Mouse (Mus musculus) kidney, embryonic 16.5 days (tissue): ENCODE measurements at regions not wholly inside any gene's neighbourhood (a gene's known extent, or its start where the extent isn't known, plus 50 kb on each side); places are given as distances from the start of the nearest gene placed in this dataset.

Experiments
- ATAC-seq: fragments of 200-750 bp; cut with Nextera tagmentation; 2 replicates; pipeline ENCODE4 v1.8.0; 2017; ENCODE audit warnings: moderate TSS enrichment; ENCODE audit not compliant: low FRiP score, low TSS enrichment
- H3K27ac ChIP-seq: fragments of 300-500 bp; sonication (generic); 2 replicates; pipeline ENCODE4 v1.5.1; 2014; ENCODE audit warnings: low read length
- H3K27me3 ChIP-seq: fragments of 300-500 bp; sonication (generic); 2 replicates; pipeline ENCODE4 v1.6.1; 2014; ENCODE audit warnings: low read length, control low read depth, mixed read lengths; ENCODE audit not compliant: insufficient read depth
- H3K36me3 ChIP-seq: fragments of 300-500 bp; sonication (generic); 2 replicates; pipeline ENCODE4 v1.6.1; 2014; ENCODE audit warnings: low read length, control low read depth, mixed read lengths; ENCODE audit not compliant: insufficient read depth
- H3K4me1 ChIP-seq: fragments of 300-500 bp; sonication (generic); 2 replicates; pipeline ENCODE4 v1.6.1; 2014; ENCODE audit warnings: low read length, control low read depth, mixed read lengths; ENCODE audit not compliant: insufficient read depth
- H3K4me2 ChIP-seq: fragments of 300-500 bp; sonication (generic); replicated peaks from 2 replicates; pipeline ENCODE4 v1.6.1; 2014; ENCODE audit warnings: low read depth, low read length
- H3K4me3 ChIP-seq: fragments of 300-500 bp; sonication (generic); 2 replicates; pipeline ENCODE4 v1.5.1; 2014; ENCODE audit warnings: mild to moderate bottlenecking, low read length
- H3K9ac ChIP-seq: fragments of 300-500 bp; sonication (generic); replicated peaks from 2 replicates; pipeline ENCODE4 v1.6.1; 2014; ENCODE audit warnings: low read length
- H3K9me3 ChIP-seq: fragments of 300-500 bp; sonication (generic); 2 replicates; pipeline ENCODE4 v1.6.1; 2016; ENCODE audit warnings: low read length, control low read depth
- WGBS: fragments of 180-500 bp; shearing (Covaris S2); extraction: QIAGEN DNeasy Blood & Tissue Kit; methylation state at CpG from one replicate; pipeline ENCODE4 v1.1.7; 2014; 5-methylcytosine and 5-hydroxymethylcytosine counted together

DNA sequence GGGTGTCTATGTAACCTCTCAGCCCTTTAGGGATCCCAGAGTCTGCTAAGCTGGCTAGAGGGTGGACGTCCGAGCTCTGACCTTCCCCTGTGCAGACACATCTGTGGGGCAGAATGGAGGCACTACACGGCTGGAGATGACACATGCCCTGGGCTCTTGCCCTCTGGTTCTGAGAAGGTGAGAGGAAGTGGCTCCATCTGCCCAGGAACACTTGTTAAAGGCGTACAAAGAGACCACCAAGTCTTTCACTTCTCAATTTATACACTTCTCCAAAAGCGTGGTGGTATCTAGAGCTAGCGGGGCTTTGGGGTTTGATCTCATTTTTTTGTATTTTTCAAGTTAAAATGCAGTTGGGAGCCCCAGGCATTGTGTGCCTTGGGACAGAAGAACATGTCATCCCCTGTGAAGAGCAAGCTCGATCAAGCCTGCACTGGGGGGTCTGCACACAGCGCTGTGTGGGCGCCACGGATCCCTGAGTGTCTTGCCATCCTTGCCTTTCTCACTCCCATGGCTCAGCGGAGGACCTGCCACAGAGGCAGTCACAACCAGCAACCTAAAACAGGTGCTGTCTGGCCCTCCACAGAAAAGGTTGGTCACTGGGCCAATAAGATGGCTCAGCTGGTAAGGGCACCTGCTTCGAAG lies 121.6 kb upstream of the Slc22a12 start:
- 87% methylated on average over 12 of the region's 12 CpGs for WGBS
- Histone ChIP-seq H3K4me2 (no peak overlapping the region), H3K4me3 (no peak overlapping the region), H3K9me3 (no peaks in the 10 kb centered on the region), H3K9ac (no peak overlapping the region), H3K27ac (no peak overlapping the region), H3K27me3 (no peaks in the 10 kb centered on the region), H3K4me1 (no peaks in the 10 kb centered on the region), H3K36me3 (no peaks in the 10 kb centered on the region)
- no peak for ATAC-seq

DNA sequence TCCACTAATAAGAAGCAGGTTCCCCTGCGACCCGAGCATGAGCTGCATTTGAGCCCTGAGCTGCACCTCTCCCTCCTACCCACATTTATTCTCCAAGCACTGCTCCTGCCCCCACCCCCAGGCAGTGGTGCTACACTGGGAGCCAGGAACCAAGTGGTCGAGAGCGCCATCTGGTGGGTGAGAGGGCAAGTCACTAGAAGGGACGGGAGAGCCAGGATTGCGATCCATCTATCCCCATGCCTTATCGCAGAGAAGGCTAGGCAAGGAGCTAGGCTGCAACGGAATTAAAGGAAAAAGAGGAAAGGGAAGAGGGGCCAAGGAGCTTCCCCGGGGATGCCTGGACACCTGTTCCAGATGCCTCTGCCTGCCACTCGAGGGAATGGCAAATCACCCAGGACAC lies 120.6 kb upstream of the Slc22a12 start:
- Histone ChIP-seq H3K9me3 (no peaks in the 10 kb centered on the region), H3K27ac (no peak overlapping the region), H3K9ac (no peak overlapping the region), H3K4me1 (no peaks in the 10 kb centered on the region), H3K36me3 (no peaks in the 10 kb centered on the region), H3K27me3 (no peaks in the 10 kb centered on the region), H3K4me3 (no peak overlapping the region), H3K4me2 (no peak overlapping the region)
- ATAC-seq = peak; percentile 79
- WGBS = 4% methylated on average over 10 of the region's 10 CpGs

DNA sequence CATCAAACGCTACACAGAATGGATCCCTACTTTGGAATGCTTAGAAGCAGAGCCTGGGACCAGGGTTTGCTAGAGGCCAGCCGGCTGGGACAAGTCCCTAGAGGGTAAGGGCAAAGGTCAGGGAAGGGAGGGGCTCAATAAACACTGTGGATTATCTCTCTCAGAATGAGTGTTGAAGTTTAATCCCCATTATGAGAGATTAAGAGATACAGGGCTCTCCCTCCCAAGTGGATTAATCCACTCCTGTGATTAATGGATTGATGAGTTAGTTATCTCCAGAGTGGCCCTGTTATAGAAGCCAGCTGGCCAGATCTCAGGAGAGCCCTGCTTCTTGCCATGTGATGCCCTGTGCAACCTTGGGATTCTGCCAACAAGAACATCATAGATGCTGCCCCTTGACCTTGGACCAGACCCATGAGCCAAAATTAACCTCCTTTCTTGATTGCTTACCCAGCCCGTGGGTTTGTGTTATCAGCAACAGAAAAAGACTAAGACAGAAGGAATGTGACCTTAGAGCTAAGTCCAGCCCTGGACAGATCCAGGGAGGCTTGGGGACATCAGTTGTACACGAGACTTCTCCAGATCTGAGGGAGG lies 119.6 kb upstream of the Slc22a12 start:
- Histone ChIP-seq H3K4me3 (no peak overlapping the region), H3K4me1 (no peaks in the 10 kb centered on the region), H3K27me3 (no peaks in the 10 kb centered on the region), H3K4me2 (no peak overlapping the region), H3K9ac (no peak overlapping the region), H3K27ac (no peak overlapping the region), H3K36me3 (no peaks in the 10 kb centered on the region), H3K9me3 (no peaks in the 10 kb centered on the region)
- 30% methylated on average over 4 of the region's 4 CpGs for whole genome bisulfite sequencing
- no peak for ATAC-seq

DNA sequence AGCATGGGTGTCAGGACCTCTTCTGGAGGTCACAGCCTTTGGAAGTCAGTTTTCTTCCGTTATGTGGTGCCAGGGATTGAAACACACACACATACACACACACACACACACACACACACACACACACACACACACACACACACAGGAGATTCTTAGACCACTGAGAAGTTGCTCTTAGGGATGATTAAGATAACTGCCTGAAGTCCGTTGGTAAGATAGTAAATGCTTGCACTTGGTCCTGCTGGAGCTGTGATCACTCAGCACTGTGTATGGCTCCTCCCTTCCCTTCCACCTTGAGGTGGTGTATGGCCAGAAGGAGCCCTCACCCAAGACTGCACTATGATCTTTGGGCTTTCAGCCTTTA lies 118.7 kb upstream of the Slc22a12 start:
- no peak overlapping the region for H3K4me2 ChIP-seq
- H3K4me1 ChIP-seq = no peaks in the 10 kb centered on the region
- H3K9me3 ChIP-seq = no peaks in the 10 kb centered on the region
- H3K27me3 ChIP-seq = no peaks in the 10 kb centered on the region
- no peaks in the 10 kb centered on the region for H3K36me3 ChIP-seq
- WGBS = 40% methylated on average over 2 of the region's 2 CpGs
- no peak overlapping the region for H3K4me3 ChIP-seq
- H3K9ac ChIP-seq = no peak overlapping the region
- ATAC-seq = no peak
- H3K27ac ChIP-seq = no peak overlapping the region

DNA sequence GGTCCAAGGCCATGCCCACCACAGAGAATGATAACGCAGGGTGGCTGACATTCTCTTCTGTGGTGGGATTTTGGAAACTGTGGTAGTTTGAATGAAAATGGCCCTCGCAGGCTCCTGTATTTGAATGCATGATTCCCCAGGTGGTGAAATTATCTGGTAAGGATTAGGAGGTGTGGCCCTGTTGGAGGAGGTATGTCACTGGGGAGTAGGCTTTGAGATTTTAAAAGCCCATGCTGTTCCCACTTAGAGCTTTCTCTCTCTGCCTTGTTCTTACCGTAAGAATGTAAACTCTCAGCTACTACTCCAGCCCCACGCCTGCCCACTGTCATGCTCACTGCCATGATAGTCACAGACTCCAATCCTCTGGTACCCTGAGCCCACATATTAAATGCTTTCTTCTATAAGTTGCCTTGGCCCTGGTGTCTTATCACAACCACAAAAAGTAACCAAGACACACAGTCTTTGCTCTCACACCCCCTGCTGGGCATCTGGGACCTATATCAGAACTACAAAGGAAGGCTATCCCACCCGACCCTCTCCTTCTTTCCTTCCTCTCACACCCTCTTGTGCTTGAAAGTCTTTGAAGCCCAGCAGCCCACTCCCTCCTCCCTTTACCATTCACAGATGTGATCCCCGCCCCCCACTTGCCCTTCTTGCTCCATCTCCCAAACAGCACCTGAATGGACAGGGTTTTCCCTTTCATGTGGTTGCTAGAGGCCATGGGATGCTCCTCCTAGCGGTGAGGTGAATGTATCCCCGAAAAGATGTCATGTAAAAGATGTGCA lies 118.1 kb upstream of the Slc22a12 start:
- no peaks in the 10 kb centered on the region for H3K36me3 ChIP-seq
- no peak for ATAC-seq
- H3K4me1 ChIP-seq = no peaks in the 10 kb centered on the region
- 34% methylated on average over 8 of the region's 8 CpGs for WGBS
- H3K4me3 ChIP-seq = no peak overlapping the region
- no peaks in the 10 kb centered on the region for H3K9me3 ChIP-seq
- no peaks in the 10 kb centered on the region for H3K27me3 ChIP-seq
- no peak overlapping the region for H3K27ac ChIP-seq
- H3K9ac ChIP-seq = no peak overlapping the region
- H3K4me2 ChIP-seq = no peak overlapping the region

DNA sequence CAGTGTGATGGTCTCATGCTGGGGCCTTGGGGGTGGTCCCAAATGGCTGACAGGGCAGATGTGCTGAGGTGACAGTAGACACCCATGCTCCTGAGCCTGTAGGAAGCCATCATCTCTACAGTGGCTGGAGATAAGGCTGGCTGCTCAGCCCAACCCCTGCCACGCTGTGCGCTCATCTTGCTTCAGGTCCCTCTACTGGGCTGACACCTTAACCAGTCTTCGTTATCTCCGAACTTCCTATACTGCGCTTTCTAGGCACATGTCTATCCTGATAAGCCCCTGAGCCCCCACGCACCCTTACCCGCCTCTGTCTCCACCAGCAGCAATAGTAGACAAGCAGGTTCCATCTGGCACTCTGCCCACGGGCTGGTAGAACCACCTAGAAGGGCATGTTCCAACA lies 117.3 kb upstream of the Slc22a12 start:
- Histone ChIP-seq H3K9me3 (no peaks in the 10 kb centered on the region), H3K4me2 (no peak overlapping the region), H3K27ac (no peak overlapping the region), H3K36me3 (no peaks in the 10 kb centered on the region), H3K4me1 (no peaks in the 10 kb centered on the region), H3K27me3 (no peaks in the 10 kb centered on the region), H3K9ac (no peak overlapping the region), H3K4me3 (no peak overlapping the region)
- ATAC-seq = no peak
- WGBS = 80% methylated on average over 8 of the region's 8 CpGs

DNA sequence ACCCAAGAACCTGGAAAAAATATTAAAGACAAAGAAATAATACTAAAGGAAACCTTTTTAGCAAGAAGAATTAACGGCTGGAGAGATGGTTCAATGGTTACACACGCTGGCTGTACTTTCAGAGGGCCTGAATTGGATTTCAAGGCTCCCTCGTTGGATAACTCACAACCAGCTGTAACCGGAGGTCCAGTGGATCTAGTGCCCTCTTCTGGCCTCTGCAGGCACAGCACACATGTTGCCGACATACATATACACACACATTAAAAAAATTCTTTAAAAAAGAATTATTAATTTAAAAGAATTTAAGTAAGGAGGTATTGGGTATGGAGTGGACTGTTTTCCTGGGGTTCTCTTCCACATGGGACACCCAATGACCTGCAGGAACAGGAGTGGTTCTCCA lies 111.7 kb upstream of the Slc22a12 start:
- H3K27ac ChIP-seq = no peak overlapping the region
- H3K9me3 ChIP-seq = 0 out of 2 replicates have a peak, but pooled peaks cover 3% of the 10 kb centered on the region
- no peak for ATAC-seq
- no peak overlapping the region for H3K9ac ChIP-seq
- no peaks in the 10 kb centered on the region for H3K4me1 ChIP-seq
- H3K36me3 ChIP-seq = no peaks in the 10 kb centered on the region
- H3K4me3 ChIP-seq = no peak overlapping the region
- 89% methylated on average over 5 of the region's 5 CpGs for WGBS
- H3K4me2 ChIP-seq = no peak overlapping the region
- H3K27me3 ChIP-seq = no peaks in the 10 kb centered on the region

DNA sequence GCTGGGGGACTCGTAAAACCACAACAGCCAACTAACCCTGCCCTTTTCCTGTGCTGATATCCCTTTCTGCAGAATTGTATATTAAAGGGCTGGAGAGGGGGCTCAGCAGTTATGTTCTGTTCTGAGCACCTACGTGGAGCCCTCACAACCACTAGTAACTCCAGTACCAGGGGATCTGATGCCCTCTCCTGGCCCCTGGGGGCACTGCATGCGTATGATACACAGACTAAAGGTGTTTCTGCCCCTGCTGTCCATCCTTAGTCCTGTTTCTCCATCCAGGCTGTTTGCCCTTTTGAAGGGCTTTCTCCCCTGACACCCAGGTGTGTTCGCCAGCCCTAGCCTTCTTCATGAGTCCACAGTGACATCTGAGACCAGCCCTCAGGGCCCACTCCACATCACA lies 109.9 kb upstream of the Slc22a12 start:
- H3K4me1 ChIP-seq = no peaks in the 10 kb centered on the region
- H3K36me3 ChIP-seq = no peaks in the 10 kb centered on the region
- no peak for ATAC-seq
- no peak overlapping the region for H3K4me2 ChIP-seq
- H3K9ac ChIP-seq = no peak overlapping the region
- H3K4me3 ChIP-seq = no peak overlapping the region
- H3K9me3 ChIP-seq = 0 out of 2 replicates have a peak, but pooled peaks cover 3% of the 10 kb centered on the region
- no peak overlapping the region for H3K27ac ChIP-seq
- 87% methylated on average over 4 of the region's 4 CpGs for WGBS
- H3K27me3 ChIP-seq = no peaks in the 10 kb centered on the region

DNA sequence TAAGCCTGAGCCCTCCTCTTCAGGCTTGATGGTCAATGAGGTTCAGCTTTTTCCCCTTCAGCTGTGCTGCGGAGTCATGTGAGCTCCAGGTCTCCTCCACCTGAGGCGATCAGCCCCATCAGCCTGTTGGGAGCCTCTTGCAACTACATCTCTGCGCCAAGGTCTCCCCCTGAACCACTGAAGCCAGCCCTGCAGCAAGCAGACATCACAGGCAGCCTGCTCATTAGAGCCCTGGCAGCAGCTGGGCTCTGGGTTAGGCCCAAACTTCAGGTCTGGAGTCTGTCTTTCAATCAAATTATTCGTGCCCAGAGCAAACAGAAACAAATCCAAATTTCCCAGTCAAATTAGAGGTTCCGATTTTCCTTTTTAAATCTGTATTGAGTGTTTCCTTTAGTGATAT lies 108.4 kb upstream of the Slc22a12 start:
- Histone ChIP-seq H3K36me3 (no peaks in the 10 kb centered on the region), H3K27me3 (no peaks in the 10 kb centered on the region), H3K4me3 (no peak overlapping the region), H3K27ac (no peak overlapping the region), H3K9me3 (0 out of 2 replicates have a peak, but pooled peaks cover 9% of the 10 kb centered on the region), H3K4me2 (no peak overlapping the region), H3K4me1 (no peaks in the 10 kb centered on the region), H3K9ac (no peak overlapping the region)
- WGBS = 64% methylated on average over 5 of the region's 5 CpGs
- no peak for ATAC-seq

DNA sequence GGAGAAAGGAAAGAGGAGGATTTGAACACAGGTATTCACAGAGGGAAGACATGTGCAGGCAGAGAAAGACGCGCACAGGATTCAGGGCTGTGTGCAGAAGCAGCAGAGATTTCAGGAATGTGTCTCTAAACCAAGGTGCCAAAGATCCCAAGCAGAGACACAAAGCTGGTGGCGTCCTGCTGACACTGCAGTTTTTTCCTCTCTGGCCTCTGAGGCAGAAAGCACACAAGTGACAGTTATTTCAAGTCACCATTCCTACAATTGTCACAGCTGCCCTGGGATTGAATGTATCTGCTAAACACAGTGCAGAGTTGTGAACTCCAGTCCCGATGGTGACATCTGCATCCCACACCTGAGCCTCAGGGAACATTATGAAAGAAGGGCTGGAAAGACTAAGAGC lies 107.1 kb upstream of the Slc22a12 start:
- H3K4me2 ChIP-seq = no peak overlapping the region
- H3K36me3 ChIP-seq = no peaks in the 10 kb centered on the region
- 0 out of 2 replicates have a peak, but pooled peaks cover 9% of the 10 kb centered on the region for H3K9me3 ChIP-seq
- no peak overlapping the region for H3K4me3 ChIP-seq
- H3K27ac ChIP-seq = no peak overlapping the region
- H3K27me3 ChIP-seq = no peaks in the 10 kb centered on the region
- H3K9ac ChIP-seq = no peak overlapping the region
- no peak for ATAC-seq
- 86% methylated on average over 4 of the region's 4 CpGs for WGBS
- no peaks in the 10 kb centered on the region for H3K4me1 ChIP-seq
